Mouse (Mus musculus) heart, postnatal 0 days (tissue): ENCODE data around the gene Serpina1c.
"Not testable (repeated sequence)": the region's sequence is repeated elsewhere in the genome, so short reads cannot be mapped to it uniquely, and the experiment has no call there.

Source experiments
- CTCF ChIP-seq: IDR thresholded peaks from 2 replicates; pipeline ENCODE4 v1.5.1; 2016; ENCODE audit warnings: antibody characterized with exemption, control low read depth, low read depth
- EP300 ChIP-seq: IDR thresholded peaks from 2 replicates; pipeline ENCODE4 v1.6.1; 2016; ENCODE audit warnings: antibody characterized with exemption, low read depth

- not testable (repeated sequence) for TF ChIP-seq CTCF, EP300
Observed at GRCm38 (mm10) chr12:103901929-103902328, 2.8 kb downstream of the Serpina1c start.
